Mouse (Mus musculus) kidney, adult 11 months (tissue): ENCODE results near the gene Tmem91.
A peak's percentile ranks its signal among the peaks of the same experiment; 100 is the strongest.
"Not testable (repeated sequence)": the region's sequence is repeated elsewhere in the genome, so short reads cannot be mapped to it uniquely, and the experiment has no call there.

Experiments used
- DNase-seq: peaks from one replicate; pipeline ENCODE4 v3.0.0; 2022

The Tmem91 gene

GRCm38 (mm10) chr7:25674719-25675300, at the start of gene Tmem91:
Tmem91 (minus strand) TSS chr7:25675166.
- no peak for DNase-seq

- not testable (repeated sequence) for DNase-seq
These were observed 46.8 kb upstream of the Tmem91 start for GRCm38 (mm10) chr7:25721776-25722175.

GRCm38 (mm10) chr7:25720760-25721159, 45.8 kb upstream of the Tmem91 start:
- no peak for DNase-seq

GRCm38 (mm10) chr7:25719761-25720610, 45.0 kb upstream of the Tmem91 start:
- DNase-seq: peak; percentile 72

- peak; percentile 95 for DNase-seq
These were observed 43.9 kb upstream of the Tmem91 start, which contains the start of gene Ccdc97 for GRCm38 (mm10) chr7:25718788-25719417. Ccdc97 (minus strand) TSS chr7:25719088.

GRCm38 (mm10) chr7:25717478-25717877, 42.5 kb upstream of the Tmem91 start:
- no peak for DNase-seq

GRCm38 (mm10) chr7:25715731-25716271, 40.8 kb upstream of the Tmem91 start:
- DNase-seq: no peak

GRCm38 (mm10) chr7:25714581-25714980, 39.6 kb upstream of the Tmem91 start:
- no peak for DNase-seq

- no peak for DNase-seq
These were observed 37.8 kb upstream of the Tmem91 start for GRCm38 (mm10) chr7:25712801-25713200.

- DNase-seq: no peak
These were observed 36.8 kb upstream of the Tmem91 start for GRCm38 (mm10) chr7:25711731-25712197.

- DNase-seq: no peak
These were observed 36.2 kb upstream of the Tmem91 start for GRCm38 (mm10) chr7:25711165-25711564.

- DNase-seq: no peak
These were observed 35.7 kb upstream of the Tmem91 start for GRCm38 (mm10) chr7:25710519-25711130.

GRCm38 (mm10) chr7:25709961-25710360, 35.0 kb upstream of the Tmem91 start:
- no peak for DNase-seq

- DNase-seq: peak; percentile 72
These were observed 32.8 kb upstream of the Tmem91 start for GRCm38 (mm10) chr7:25707581-25708292.

- DNase-seq: no peak
These were observed 31.7 kb upstream of the Tmem91 start for GRCm38 (mm10) chr7:25706578-25707170.

- DNase-seq: no peak
These were observed 30.9 kb upstream of the Tmem91 start for GRCm38 (mm10) chr7:25705801-25706251.

GRCm38 (mm10) chr7:25704716-25705364, 29.9 kb upstream of the Tmem91 start:
- DNase-seq: no peak

GRCm38 (mm10) chr7:25703793-25704494, 29.0 kb upstream of the Tmem91 start:
- DNase-seq: no peak

- DNase-seq: no peak
These were observed 27.4 kb upstream of the Tmem91 start for GRCm38 (mm10) chr7:25702350-25702749.

GRCm38 (mm10) chr7:25700732-25701131, 25.8 kb upstream of the Tmem91 start:
- no peak for DNase-seq
